Mouse (Mus musculus) heart, adult 18-20 months (tissue): ENCODE results near the gene Ctbp2. TPM values are rescaled to one million over a fixed set of nuclear protein-coding genes. Genes with fewer than 3 reads are reported as not detected.

ENCODE experiments used
- DNase-seq, 2 experiments: peaks; one replicate each; pipeline ENCODE4 v3.0.0; 2021 to 2022; ENCODE audit warnings: mixed read lengths in 1 of 2
- total RNA-seq, 2 experiments: library from RNA; stranded (reverse); gene quantifications; 2 replicates each; pipeline ENCODE4 v1.2.3; 2021

Gene Ctbp2
- total RNA-seq, 2 experiments from 2014 or later, result 24.4 to 30.6 TPM

DNA sequence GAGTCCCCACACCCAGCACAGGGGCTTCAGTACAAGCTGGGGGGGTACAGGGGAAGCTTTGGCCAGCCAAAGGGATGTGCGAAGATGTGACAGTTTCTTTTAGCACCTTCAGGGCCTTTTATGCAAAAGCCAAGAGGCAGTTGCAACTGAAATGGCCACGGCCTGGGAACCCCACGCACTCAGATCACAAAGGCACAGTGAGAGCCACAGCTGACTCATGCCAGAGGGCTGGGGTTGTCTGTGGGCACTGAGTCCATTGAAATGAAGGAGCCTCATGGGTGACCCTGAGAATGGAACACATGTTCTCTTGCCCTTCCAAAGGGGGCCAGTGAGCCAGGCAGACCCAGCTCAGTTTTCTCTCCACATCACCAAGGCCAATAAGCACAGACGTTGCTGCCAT is 115.5 kb downstream of the Ctbp2 start:
- no peak for DNase-seq

DNA sequence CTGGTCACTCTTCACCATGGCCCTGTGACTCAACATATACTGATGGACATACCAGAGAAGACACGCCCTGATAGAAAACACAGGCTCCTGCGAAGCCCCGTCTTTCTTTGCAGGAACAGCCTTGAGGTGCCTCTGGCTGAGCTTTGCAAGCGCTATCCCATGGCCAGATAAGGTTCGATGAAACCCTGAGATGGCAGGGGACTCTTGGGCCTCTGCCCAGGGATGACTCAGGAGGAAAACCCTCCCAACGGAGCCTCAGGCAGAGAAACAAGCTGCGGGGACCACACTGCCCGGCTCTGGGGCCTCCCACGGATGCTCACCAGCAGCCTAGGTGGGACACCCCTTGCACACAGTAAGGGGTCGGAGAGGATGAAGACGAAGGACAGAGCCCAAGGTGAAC is 116.8 kb downstream of the Ctbp2 start:
- DNase-seq, result peak; percentile 44 to 50

DNA sequence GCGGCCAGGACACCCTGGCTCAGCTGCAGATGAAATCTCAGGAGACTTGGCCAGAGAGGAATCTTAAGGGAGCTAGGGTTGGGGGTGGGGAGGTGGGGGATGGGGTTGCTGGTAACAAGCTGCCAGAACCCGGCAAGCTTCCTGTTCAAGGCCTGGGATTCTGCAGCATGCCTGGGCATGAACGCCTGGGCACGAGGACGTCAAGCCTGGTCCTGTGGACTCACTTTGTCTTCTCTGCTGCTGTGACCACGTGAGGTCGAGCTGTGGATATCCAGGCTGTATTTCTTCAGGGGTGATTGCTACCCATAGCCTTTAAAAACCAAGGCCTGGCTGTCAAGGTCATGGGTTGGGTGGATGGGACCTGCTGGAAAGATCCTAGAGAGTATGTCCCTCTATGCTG is 118.4 kb downstream of the Ctbp2 start:
- DNase-seq, result no peak

DNA sequence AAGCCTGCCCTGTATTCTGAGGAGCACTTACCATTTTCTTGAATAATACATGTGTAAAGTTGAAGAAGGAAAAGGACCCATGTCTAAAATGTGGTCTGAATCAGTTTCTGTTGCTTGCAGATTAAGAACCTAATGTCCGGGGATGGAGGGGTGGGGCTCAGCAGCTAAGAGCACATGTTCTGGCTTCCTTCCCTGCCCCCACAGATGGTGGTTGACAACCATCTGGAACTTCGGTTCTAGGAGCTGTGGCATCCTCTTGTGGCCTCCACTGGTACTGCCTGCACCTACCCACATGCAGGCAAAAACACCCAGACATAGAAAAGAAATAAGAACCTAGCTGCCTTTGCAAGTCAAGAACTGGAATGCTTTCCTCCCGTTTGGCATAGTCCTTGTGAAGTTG is 120.7 kb downstream of the Ctbp2 start:
- DNase-seq, result peak; percentile 85 to 88

DNA sequence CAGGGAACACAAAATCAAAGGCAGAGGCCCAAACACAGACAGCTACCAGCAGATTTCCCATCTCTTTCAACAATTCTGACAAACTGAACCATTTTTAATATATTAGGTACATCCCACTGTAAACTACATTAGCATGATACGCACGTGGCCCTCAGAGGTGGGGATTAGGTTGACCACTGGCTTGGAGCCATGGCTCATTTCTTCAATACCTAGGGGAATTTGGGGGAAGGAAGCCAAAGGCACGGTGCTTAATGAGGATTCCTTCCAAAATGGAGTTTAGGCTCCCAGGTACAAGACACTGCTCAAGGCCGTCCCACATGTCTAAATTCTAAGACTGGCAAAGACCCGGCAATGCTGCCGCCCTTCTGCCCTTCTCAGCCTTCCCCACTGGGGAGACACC is 121.9 kb downstream of the Ctbp2 start:
- no peak for DNase-seq

DNA sequence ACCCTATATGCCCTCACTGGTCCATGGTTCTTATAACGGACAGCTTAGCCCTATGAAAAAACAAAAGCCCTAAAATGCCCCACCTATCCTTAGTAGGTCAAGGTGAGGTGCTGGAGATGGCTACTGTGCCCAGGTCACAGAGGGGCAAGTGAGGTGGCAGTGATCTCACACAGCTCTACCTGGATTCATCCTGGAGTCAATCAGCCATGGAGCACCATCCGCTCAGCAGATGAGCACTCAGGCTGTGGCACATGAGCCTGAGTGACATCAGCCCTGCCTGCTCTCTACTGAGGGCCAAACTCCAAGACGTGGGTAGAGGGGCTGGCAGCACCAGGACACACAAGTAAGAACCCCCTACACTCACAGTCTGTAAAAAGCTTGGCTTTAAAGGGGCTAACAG is 122.8 kb downstream of the Ctbp2 start:
- DNase-seq, result no peak

DNA sequence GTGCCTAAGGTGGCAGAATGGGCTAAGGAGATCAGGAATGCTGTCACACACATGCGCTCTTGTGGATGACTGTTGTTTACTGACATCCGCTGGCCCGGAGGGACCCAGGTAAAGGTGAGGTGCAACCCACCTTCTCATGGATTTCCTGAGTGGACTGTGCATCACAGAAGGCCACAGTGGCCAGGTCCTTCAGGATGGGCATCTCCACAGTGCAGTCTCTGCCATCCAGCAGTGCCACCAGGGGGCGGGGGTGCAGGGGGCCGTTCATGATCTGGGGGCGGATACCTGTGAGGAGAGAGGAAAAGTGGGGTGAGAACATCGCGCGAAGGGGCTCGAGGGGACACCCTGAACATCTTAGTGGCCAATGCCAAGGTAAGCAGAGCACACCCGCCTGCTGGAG is 125.1 kb downstream of the Ctbp2 start:
- DNase-seq, result no peak

DNA sequence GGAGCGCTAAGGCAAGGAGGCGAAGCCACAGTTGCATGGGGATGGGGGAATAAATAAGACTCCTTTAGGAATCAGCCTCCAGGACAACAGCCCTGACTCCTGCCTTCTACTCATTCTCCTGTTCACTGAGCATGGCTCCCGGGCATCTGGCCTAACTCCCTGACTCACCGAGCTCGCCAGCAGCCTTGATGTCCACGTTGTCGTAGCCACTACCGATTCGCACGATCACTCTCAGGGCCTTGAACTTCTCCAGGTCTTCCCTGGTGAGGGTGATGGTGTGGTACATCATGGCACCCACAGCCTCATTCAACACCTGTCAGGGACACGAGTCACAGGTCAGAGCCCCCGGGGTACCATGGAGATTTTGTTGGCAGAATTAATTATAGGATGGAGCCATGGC is 125.5 kb downstream of the Ctbp2 start:
- DNase-seq, result no peak

DNA sequence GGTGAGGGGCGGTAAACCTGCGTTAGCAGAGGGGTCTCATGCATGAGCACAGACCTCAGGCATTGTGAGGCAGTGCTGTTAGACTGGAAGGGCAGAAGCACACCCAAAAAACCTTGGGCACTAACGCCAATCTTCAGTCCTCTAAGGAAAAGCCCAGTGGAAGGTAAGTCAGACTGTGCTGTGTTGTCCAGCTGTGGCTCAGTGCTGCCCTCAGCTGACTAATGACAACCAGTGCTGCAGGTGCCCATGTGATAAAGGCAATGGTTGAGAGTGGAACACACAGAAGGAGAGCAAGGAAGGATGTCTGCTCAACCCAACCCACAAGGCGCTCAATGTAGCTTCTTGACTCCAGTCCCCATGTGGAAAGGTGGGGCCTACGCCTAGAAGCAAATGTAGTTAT is 127.8 kb downstream of the Ctbp2 start:
- DNase-seq, result no peak

DNA sequence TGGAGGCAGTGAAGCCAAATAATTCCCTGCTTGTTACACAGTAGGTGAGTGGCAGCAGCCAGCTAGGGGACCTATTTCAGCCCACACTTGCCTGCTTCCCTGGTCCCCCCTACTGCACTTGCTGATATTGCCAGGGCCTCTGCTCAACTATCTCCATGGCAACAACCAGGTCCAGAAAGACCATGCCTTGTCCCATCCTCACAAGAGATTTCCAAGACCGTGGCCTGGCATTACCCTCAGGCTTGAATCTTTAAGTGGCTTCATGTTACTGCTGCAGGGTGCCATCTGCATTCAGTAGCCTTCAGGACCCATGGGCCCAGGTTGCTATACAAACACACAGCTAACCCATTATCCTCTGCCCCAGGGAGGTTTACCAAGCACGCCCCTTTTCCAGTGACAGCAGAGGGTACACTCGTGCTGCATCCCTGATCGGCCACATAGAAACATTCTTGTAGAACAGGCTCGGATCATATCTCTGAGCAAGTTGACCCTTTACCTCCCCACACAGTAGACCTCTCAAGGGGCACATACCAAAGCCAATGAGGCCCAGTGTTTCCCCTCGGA is 129.4 kb downstream of the Ctbp2 start:
- DNase-seq, result no peak

DNA sequence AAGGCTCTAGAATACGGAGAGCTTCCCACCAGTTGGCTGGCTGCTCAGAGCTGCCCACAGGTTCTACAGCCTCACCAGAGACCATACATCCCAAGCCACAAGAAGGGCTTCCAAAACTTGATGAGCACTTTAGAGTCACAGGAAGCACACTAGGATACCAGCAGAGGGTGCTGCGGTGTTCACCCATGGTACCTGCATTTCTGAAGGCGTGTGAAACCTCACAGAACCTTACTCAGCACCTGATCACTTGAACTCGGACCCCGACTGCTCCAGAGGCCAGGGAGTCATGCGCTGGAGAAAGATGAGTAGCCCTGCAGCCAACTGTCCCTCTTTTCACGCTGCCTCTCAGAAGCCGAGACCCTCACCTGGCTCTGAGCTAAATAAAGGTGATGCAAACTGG is 130.0 kb downstream of the Ctbp2 start:
- DNase-seq, result no peak

DNA sequence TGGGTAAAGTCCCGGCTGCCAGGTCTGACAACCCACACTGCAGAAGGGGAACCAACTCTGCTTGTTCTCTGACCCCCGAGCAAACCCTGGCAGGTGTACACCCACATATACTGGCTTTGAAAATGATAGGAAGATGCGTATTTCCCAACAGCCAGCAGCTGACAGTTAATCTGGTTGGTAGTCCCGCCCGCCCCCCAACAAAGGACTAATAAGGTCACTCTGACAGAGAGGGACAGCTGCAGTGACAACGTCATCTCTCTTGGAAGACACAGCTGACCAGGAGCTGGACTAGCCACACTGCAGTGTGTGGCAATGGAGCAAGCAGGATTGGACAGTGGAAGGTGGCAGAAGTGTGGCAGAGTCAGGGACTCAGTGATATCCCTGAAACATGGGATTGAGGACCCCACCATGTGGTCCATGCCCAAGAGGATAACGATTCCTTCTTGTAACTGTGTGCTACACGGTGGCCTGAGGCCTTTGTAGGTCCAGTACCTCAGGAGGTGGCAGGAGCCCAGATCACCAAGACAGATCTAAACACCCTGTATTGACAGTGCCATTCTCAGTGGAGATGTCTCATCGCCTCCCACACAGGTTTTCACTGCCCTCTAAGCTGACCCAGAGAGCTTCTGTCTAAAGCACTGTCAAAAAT is 131.1 kb downstream of the Ctbp2 start:
- no peak for DNase-seq

DNA sequence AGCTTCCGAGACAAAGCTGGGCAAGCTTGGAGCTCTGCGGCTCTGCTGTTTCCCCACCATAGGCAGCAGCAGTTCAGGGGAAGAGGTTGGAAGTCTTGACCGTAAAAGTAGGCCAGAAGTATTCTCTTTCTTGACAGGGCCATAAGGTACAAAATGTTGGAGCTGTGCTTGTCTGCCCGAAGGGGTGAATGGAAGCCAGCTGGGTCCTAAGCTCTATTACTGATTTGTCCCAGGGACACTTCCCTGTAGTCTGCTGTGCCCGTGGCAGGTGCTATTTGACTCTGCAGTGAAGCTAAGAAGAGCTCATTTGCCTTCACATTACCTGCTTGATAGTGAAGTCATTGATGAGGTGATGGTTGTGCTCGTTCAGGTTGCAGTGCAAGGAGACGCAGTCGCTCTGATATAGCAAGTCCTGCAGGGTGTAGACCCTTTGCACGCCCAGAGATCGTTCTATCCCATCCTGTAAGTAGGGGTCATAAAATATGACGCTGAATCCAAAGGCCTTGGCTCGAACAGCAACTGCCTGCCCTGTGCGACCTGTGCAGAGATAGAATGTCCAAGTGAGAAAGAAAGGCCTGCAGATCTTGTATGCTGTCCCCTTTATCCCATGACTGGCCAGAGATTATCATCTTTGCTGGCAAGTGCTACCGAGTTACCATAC is 132.8 kb downstream of the Ctbp2 start:
- no peak for DNase-seq

DNA sequence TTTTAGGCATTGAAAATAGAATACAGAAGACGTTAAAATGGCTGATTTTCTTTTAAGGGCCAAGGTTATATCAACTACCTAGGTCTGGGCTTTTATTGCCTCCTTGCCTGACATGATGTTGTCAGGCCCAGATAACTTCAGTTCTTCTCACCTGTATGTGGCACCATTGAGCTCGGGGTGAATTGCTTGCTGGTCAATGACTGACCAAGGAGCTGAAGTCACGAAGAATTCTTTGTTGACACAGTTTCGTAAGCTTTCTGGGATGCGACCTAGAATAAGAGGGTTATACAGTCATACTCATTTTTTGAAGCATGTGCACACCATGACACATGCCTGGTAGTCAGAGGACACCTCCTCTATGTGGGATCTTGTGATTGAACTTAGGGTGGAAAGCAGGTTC is 134.3 kb downstream of the Ctbp2 start:
- no peak for DNase-seq

DNA sequence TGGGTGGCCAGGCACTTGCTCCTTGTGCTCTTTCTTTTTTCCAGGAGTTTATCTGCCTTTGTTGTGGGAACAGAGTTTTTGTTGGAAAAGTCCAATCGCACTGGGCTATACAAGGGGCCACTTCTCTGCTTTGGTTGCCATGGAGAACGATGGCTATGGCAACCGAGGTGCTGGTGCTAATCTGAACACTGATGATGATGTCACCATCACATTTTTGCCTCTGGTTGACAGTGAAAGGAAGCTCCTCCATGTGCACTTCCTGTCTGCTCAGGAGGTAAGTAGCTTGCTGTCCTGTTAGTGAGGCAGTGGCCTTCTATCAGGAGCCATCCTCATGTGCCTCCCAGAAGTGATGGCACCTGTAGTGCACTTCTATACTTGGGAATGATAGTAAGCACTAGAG is 141.5 kb downstream of the Ctbp2 start:
- no peak for DNase-seq

DNA sequence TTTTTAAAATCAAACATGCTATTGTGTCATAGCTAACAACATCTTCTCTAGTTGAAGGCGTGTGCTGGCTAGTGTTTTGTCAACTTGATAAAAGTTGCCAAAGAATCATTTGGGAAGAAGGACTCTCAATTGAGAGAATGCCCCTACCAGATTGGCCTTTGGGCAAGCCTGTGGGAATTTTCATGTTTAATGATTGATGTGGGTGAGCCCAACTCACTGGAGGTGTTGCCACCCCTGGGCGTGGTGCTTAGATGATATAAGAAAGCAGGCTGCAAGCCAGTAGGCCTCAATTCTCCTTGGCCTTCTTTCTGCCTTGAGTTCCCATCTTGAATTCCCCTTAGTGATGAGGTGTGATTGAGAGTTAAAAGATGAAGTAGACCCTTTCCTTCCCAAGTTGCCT is 146.2 kb downstream of the Ctbp2 start:
- DNase-seq, result no peak

DNA sequence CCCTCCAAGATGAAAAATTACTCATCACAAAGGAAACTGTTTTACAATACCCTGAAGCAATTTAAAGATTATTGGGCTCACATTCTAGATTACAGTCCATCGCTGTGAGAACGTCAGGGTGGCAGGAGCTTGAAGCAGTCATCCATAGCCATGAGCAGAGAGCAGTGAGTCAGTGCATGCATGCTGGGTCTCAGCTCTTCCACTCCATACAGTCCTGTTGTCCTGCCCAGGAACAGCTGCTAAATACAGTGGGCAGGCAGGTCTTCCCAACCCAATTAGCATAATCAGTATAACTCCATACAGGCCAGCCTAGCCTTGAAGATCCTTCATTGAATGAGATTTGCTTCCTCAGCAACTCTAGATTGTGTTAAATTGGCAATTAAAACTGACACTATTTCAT is 148.1 kb downstream of the Ctbp2 start:
- no peak for DNase-seq

DNA sequence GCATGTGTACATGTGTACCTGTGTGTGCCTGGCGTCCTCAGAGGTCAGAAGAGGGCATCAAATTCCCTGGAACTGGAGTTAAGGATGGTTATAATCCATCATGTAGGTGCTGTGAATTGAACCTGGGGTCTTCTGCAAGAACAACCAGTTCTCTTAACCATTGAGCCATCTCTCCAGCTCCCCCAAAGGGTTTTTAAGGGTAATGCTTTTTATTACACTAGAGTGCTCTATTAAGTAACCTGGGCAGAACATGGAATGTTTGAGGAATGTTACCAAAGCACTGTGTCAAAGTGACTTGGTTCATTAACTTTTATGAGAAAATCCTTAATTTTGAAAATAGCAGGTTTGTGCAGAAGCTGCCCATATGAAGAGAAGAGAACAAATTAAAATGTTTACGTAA is 152.1 kb downstream of the Ctbp2 start:
- DNase-seq, result no peak

DNA sequence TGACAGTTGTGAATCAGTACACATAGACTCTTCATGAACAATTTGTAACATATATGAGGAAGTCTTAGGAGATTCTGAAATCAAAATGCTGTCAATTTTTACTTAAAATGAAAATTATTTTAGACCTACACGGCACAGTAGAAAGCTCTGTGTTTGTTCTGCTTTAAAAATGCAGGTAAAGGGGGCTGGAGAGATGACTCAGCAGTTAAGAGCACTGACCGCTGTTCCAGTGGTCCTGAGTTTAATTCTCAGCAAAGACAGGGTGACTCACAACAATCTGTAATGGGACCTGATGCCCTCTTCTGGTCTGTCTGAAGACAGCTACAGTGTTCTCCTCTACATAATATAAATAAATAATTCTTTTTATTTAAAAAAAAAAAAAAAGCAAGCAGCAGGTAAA is 158.4 kb downstream of the Ctbp2 start:
- no peak for DNase-seq

DNA sequence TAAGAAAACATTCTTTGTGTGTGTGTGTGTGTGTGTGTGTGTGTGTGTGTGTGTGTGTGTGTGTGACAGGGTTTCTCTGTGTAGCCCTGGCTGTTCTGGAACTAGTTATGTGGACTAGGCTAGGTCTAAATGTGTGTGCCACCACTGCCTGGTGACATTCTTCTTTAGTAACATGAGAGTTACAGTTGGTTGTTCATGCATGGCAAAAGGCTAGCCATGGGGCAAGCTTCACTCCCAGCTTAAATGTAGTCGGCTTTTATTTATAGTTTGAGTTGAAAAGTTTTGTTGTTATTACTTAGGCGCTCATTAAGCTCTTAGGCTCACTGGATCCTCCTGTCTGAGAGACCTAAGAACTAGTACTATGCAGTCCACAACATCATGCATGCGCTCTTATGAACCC is 159.8 kb downstream of the Ctbp2 start:
- no peak for DNase-seq

DNA sequence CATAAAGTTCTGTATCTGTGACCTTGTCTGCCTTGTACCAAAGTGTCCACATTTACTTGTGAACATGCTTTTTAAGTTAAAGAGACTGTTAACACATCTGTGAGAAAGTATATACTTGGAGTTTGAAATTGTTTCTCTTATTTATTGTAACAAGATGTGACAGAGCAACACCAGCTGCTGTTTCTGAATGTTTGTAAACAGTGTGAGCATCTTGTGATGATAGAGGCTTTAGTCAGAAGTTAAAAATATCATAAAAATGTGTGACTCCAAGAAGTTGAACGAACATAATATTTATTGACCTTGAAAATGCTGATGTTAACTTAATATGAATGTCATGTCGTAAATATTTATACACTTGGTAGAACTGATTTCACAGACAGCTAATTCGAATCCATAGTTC is 173.5 kb downstream of the Ctbp2 start:
- no peak for DNase-seq

DNA sequence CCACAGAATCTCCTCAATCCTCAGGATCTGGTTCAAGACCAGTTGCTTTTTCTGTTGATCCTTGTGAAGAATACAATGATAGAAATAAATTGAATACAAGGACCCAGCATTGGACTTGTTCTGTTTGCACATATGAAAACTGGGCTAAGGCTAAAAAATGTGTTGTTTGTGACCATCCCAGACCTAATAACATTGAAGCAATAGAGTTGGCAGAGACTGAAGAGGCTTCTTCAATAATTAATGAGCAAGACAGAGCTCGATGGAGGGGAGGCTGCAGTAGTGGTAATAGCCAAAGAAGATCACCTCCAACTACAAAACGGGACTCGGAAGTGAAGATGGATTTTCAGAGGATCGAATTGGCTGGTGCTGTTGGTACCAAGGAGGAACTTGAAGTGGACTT is 174.2 kb downstream of the Ctbp2 start:
- no peak for DNase-seq

DNA sequence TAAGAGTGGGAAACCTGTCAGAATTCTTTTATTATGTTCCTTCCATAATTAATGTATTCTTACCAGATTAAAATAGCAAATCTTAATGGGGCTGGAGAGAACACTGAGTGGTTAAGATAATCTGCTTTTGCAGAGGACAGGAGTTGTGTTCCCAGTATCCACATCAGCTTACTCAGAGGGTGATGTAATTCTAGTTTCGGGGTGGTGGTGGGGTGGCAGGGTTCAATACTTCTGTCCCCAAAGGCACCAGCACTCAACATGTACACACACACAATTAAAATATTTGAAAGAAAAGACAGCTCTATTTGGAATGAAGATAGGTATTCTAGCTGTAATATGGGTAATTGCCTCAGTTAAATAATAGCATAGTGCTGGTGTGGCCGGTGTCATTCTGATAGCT is 183.6 kb downstream of the Ctbp2 start:
- DNase-seq, result no peak

DNA sequence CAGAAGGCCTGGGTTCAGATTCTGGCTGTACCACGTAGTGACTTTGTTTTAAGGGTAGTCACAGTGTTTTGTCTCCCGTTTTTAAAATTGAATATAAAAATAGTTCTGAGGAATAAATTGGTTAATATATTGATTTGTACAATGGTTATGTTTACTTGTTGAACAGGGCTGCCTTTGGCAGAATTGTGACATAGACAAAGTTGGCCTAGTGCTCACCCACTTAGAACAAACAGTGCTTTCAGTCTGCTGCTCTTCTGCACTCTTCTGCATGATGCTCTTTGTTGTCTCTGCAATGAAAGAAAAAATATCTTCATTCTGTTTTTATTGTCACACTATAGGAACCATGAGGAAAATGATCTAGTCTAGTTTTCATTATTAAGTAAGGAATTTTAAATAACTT is 185.0 kb downstream of the Ctbp2 start:
- DNase-seq, result no peak
